In genomic region chr5:30630401-30630800, GRCm38 (mm10) we compare ENCODE assay signal across 38 mouse cellular contexts. TPM values are rescaled to one million over a fixed set of nuclear protein-coding genes. Genes with fewer than 3 reads are reported as not detected.
A peak's percentile ranks its signal among the peaks of the same experiment; 100 is the strongest.
DNase-seq lines count a peak whose midpoint lies in the region; ATAC-seq lines count a peak whose summit lies in the region.
"Had no signal": no experiment of that assay in that cellular context is flagged by ENCODE, and none has a peak within 500 bp of the region (broad histone marks: within the 10 kb centered on the region; RNA-seq: fewer than 3 reads in every experiment).

No protein-coding gene starts in this region.

- no peaks in the 10 kb centered on the region for H3K36me3 ChIP-seq in heart, embryonic 10.5 days
- H3K36me3 ChIP-seq in hindbrain, embryonic 12.5 days = no peaks in the 10 kb centered on the region
- H3K36me3 ChIP-seq: embryonic facial prominence, embryonic 10.5 days; embryonic facial prominence, embryonic 15.5 days; forebrain, embryonic 12.5 days; heart, embryonic 12.5 days; hindbrain, embryonic 15.5 days; kidney, embryonic 15.5 days; limb, embryonic 13.5 days; lung, embryonic 15.5 days had no signal

- WGBS in heart, embryonic 10.5 days = 66% methylated on average over 6 of the region's 6 CpGs
- 75% methylated on average over 6 of the region's 6 CpGs for WGBS in hindbrain, embryonic 12.5 days

- intact Hi-C loops in heart, postnatal 10 days (cut with DNase I) = loop anchor here (10.0 kb wide), 2 partner anchors 236 to 416 kb away; no protein-coding TSS in a partner anchor
- intact Hi-C loops in gastrocnemius, postnatal 36 days (cut with DNase I) = no loop called here

- H3K27ac ChIP-seq in heart, embryonic 10.5 days = peak overlapping the region; percentile 19; the same call in 1 of the 2 replicates
- H3K27ac ChIP-seq in hindbrain, embryonic 12.5 days = no peak overlapping the region
- H3K27ac ChIP-seq: embryonic facial prominence, embryonic 10.5 days; embryonic facial prominence, embryonic 15.5 days; forebrain, embryonic 12.5 days; hindbrain, embryonic 15.5 days; kidney, embryonic 15.5 days; limb, embryonic 13.5 days; lung, embryonic 15.5 days; stomach, postnatal 0 days had no signal

- no peak overlapping the region for H3K9ac ChIP-seq in hindbrain, embryonic 12.5 days
- H3K9ac ChIP-seq: embryonic facial prominence, embryonic 15.5 days; forebrain, postnatal 0 days; heart, embryonic 12.5 days; hindbrain, embryonic 15.5 days; kidney, embryonic 15.5 days; limb, embryonic 13.5 days; lung, embryonic 15.5 days had no signal

- H3K4me1 ChIP-seq in heart, embryonic 10.5 days = peaks cover 32% of the 10 kb centered on the region
- H3K4me1 ChIP-seq in hindbrain, embryonic 12.5 days = no peaks in the 10 kb centered on the region
- H3K4me1 ChIP-seq: embryonic facial prominence, embryonic 10.5 days; embryonic facial prominence, embryonic 15.5 days; forebrain, embryonic 12.5 days; hindbrain, embryonic 15.5 days; kidney, embryonic 15.5 days; limb, embryonic 13.5 days; lung, embryonic 15.5 days had no signal

- no peaks in the 10 kb centered on the region for H3K9me3 ChIP-seq in heart, embryonic 10.5 days
- no peaks in the 10 kb centered on the region for H3K9me3 ChIP-seq in hindbrain, embryonic 12.5 days (replicated peaks)
- H3K9me3 ChIP-seq: embryonic facial prominence, embryonic 10.5 days; embryonic facial prominence, embryonic 15.5 days; forebrain, embryonic 12.5 days; heart, embryonic 12.5 days; hindbrain, embryonic 15.5 days; kidney, embryonic 15.5 days; limb, embryonic 13.5 days; lung, embryonic 15.5 days had no signal

- peaks cover 23% of the 10 kb centered on the region; the same call in 1 of the 2 replicates for H3K27me3 ChIP-seq in heart, embryonic 10.5 days (ENCODE audit: insufficient read depth, poor library complexity, severe bottlenecking)
- no peaks in the 10 kb centered on the region for H3K27me3 ChIP-seq in hindbrain, embryonic 12.5 days
- H3K27me3 ChIP-seq: embryonic facial prominence, embryonic 15.5 days; hindbrain, embryonic 15.5 days; kidney, embryonic 15.5 days; lung, embryonic 15.5 days had no signal

- no peak overlapping the region for H3K4me2 ChIP-seq in hindbrain, embryonic 12.5 days (replicated peaks)
- H3K4me2 ChIP-seq: embryonic facial prominence, embryonic 15.5 days; forebrain, embryonic 12.5 days; heart, embryonic 12.5 days; hindbrain, embryonic 15.5 days; kidney, embryonic 15.5 days; limb, embryonic 13.5 days; liver, embryonic 11.5 days; lung, embryonic 15.5 days; midbrain, embryonic 11.5 days had no signal

- no peak for ATAC-seq in hindbrain, embryonic 12.5 days (ENCODE audit: low FRiP score)
- ATAC-seq: activated CD4-positive, CD25-positive, alpha-beta regulatory T cell, adult 4 months; forebrain, postnatal 0 days; inflammation-experienced regulatory T-cells, adult 6 months; midbrain, embryonic 16.5 days had no signal

- DNase-seq in adrenal gland, adult (ENCODE audit: inconsistent age in 2 of 2, low spot score in 1 of 2) = peak; percentile 48 to 82
- no peak for DNase-seq in adrenal gland, postnatal 4 days (ENCODE audit: low spot score in 2 of 2)
- no peak for DNase-seq in heart, embryonic 10.5 days (ENCODE audit: low spot score)
- no peak for DNase-seq in heart, postnatal 10 days
- DNase-seq in right cerebral cortex, adult 2 months (ENCODE audit: low spot score in 2 of 2) = peak; percentile 58 to 64
- DNase-seq in right cerebral cortex, postnatal 14 days = no peak
- DNase-seq in gastrocnemius, postnatal 36 days = no peak
- DNase-seq: adrenal gland, postnatal 14 days; cerebellum, adult 2 months; cerebellum, postnatal 14 days; forebrain, postnatal 0 days; gastrocnemius, postnatal 10 days; kidney, adult 11 months; kidney, postnatal 25 days; lung, postnatal 36 days; spleen, adult 18-20 months; thymus, adult 2 months; thymus, postnatal 36 days had no signal

- no peak overlapping the region for H3K4me3 ChIP-seq in heart, embryonic 10.5 days
- no peak overlapping the region for H3K4me3 ChIP-seq in hindbrain, embryonic 12.5 days
- H3K4me3 ChIP-seq: embryonic facial prominence, embryonic 10.5 days; embryonic facial prominence, embryonic 15.5 days; forebrain, embryonic 12.5 days; heart, embryonic 12.5 days; hindbrain, embryonic 15.5 days; kidney, embryonic 15.5 days; limb, embryonic 13.5 days; lung, embryonic 15.5 days had no signal

RNA-seq across cellular contexts. Expression of gene Slc35f6, which starts 17.3 kb away (rescaled TPM):
- total RNA-seq in adrenal gland, postnatal 4 days (2021) = 10 to 100 TPM; 33.5 to 33.7 TPM
- polyA plus RNA-seq in heart, embryonic 10.5 days (2016; fragmentation: Nextera tagmentation; extraction: Ambion mirVana) = 25.5 and 28.4 TPM in 2 replicates
- total RNA-seq in heart, postnatal 10 days (2021) = 10 to 100 TPM; 42.1 to 45.4 TPM
- 28.2 and 29.3 TPM in 2 replicates for polyA plus RNA-seq in hindbrain, embryonic 12.5 days (2016; fragmentation: Nextera tagmentation; extraction: Ambion mirVana)
- total RNA-seq in gastrocnemius, postnatal 36 days (2021) = 10 to 100 TPM; 11.3 to 12.6 TPM

RNA-seq across cellular contexts. Expression of gene Cenpa, which starts 36.2 kb away (rescaled TPM):
- total RNA-seq in adrenal gland, postnatal 4 days (2021) = 10 to 100 TPM; 61.3 to 62.0 TPM
- 323 and 372 TPM in 2 replicates for polyA plus RNA-seq in heart, embryonic 10.5 days (2016; fragmentation: Nextera tagmentation; extraction: Ambion mirVana)
- 10 to 100 TPM; 85.5 to 86.1 TPM for total RNA-seq in heart, postnatal 10 days (2021)
- polyA plus RNA-seq in hindbrain, embryonic 12.5 days (2016; fragmentation: Nextera tagmentation; extraction: Ambion mirVana) = 200 and 221 TPM in 2 replicates
- total RNA-seq in gastrocnemius, postnatal 36 days (2021) = 1 to 10 TPM; 3.2 to 3.8 TPM

RNA-seq across cellular contexts. Expression of gene Kcnk3, which starts 42.4 kb away (rescaled TPM):
- total RNA-seq in adrenal gland, postnatal 4 days (2021) = 100 to 1,000 TPM; 684 to 719 TPM
- polyA plus RNA-seq in heart, embryonic 10.5 days (2016; fragmentation: Nextera tagmentation; extraction: Ambion mirVana) = 17.0 and 34.2 TPM in 2 replicates
- 100 to 1,000 TPM; 159 to 183 TPM for total RNA-seq in heart, postnatal 10 days (2021)
- 1.5 and 1.6 TPM in 2 replicates for polyA plus RNA-seq in hindbrain, embryonic 12.5 days (2016; fragmentation: Nextera tagmentation; extraction: Ambion mirVana)
- under 1 TPM; 0.44 to 0.46 TPM for total RNA-seq in gastrocnemius, postnatal 36 days (2021)
- total RNA-seq: CH12.LX; granulocyte monocyte progenitor cell, adult 5-6 weeks; megakaryocyte, adult 5-6 weeks; neutrophil, adult 5-6 weeks had no signal
- polyA plus RNA-seq: activated CD4-positive, CD25-positive, alpha-beta regulatory T cell, adult 4 months; C2C12 had no signal

Comparison
In these comparisons a context has a peak if more than half of its experiments do, and no peak if none do; other contexts are left out.
1. DNase-seq: peak in adrenal gland, adult (2 of 2) and right cerebral cortex, adult 2 months (2 of 2); none in adrenal gland, postnatal 4 days (0 of 2), heart, embryonic 10.5 days (single experiment), heart, postnatal 10 days (0 of 2), right cerebral cortex, postnatal 14 days (single experiment) and gastrocnemius, postnatal 36 days (0 of 2).
2. RNA of gene Cenpa, which starts 36.2 kb away (total RNA-seq): 85.5 to 86.1 TPM in heart, postnatal 10 days and 61.3 to 62.0 TPM in adrenal gland, postnatal 4 days; 3.2 to 3.8 TPM in gastrocnemius, postnatal 36 days; every median in the first group is over 10 times any median in the second.
3. RNA of gene Kcnk3, which starts 42.4 kb away (total RNA-seq): 684 to 719 TPM in adrenal gland, postnatal 4 days and 159 to 183 TPM in heart, postnatal 10 days; 0.44 to 0.46 TPM in gastrocnemius, postnatal 36 days; every median in the first group is over 100 times any median in the second.